Mouse (Mus musculus) fibroblast of lung, adult 2 months (primary cell): ENCODE measurements around the gene Nup107.
"Not testable (repeated sequence)": the region's sequence is repeated elsewhere in the genome, so short reads cannot be mapped to it uniquely, and the experiment has no call there.

ENCODE experiments used
- DNase-seq: peaks from one replicate; pipeline ENCODE4 v3.0.0-alpha.2; 2011; ENCODE audit warnings: low read depth

Nup107 gene

GRCm38 (mm10) chr10:117763588-117764190, 28.8 kb downstream of the Nup107 start:
- no peak for DNase-seq

DNA sequence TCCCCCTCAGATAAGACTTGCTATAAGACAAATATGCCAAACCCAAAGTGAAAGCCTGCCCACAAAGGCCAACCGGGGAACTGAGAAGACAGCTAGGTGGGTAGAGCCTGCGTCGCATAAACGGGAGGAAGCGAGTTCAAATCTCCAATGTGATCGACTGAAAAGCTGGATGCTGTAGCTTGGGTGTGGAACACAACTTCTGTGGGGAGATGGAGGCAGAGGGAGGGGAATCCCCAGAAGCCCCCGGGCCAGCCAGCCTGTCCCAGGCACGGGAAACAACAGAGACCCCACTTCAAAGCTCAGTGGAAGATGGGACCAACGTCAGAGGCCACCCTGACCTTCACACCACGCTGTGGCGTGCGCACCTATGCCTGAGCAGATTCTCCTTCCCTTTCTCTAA, 29.5 kb downstream of the Nup107 start:
- DNase-seq: no peak

GRCm38 (mm10) chr10:117762281-117762830, 30.1 kb downstream of the Nup107 start:
- no peak for DNase-seq

DNA sequence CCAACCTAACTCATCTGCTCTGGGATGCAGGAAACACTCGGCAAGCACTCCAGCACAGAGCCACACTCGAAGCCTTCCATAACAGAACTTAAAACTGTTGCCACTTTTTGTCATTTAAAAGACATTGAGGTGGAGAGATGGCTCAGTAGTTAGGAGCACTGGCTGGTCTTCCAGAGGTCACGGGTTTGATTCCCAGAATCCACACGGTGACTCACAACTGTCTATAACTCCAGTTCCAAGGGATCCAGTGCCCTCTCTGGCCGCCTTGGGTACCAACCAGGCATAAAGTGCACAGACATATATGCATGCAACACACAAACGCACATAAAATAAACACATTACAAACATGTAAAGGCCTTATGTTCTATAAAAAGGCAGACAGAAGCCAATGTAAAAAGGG, 31.0 kb downstream of the Nup107 start:
- DNase-seq: no peak

GRCm38 (mm10) chr10:117760831-117761335, 31.6 kb downstream of the Nup107 start:
- no peak for DNase-seq

DNA sequence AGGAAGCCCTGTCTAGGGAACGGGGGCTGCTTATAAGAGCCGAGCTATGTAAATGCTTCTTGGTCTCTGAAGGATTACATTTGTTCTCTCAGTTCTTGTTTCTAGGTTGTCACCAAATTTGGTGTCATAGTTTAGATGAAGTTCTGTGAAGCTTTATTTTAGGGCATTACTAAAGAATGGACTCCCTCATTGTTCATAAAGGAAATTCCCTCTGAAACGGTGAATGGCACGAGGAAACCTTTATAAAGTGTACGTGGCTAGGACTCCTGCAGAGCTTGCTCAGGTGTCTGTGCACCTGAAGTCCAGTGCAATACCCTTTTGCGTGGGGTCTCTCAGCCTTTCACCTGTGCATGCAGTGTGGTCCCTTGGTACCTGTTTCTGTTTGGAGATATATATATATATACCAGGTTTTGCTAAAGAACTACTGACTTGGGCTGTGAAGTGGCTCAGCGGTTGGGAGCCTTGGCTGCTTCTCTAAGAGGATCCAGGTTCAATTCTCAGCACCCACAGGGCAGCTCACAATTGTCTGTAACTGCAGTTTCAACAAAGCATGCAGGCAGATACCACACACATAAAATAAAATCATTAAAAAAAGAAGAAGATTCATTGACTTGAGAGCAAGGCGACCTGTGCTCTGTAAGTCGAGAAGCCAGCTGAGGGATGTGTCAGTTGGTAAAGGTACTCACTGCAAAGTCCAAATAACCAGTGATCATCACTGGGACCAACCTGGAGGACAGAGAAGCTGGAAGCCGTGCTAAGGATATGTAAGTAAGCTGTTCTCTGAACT, 32.5 kb downstream of the Nup107 start:
- no peak for DNase-seq

- no peak for DNase-seq
Observed at GRCm38 (mm10) chr10:117758749-117759727, 33.5 kb downstream of the Nup107 start.

DNA sequence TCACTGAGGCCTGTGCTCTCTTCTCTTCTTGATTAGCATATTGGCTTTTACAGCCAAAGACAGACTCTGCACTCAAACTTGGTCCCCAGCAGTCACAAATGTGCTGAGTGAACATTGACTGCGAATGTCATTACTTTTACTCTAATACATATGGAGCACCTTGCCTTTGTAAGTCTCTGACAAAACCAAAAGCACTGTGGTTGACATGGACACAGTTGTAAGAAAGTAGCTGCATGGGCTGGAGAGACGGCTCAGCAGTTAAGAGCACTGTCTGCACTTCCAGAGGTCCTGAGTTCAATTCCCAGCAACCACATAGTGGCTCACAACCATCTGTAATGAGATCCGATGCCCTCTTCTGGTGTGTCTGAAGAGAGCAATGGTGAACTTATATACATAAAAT, 34.2 kb downstream of the Nup107 start:
- not testable (repeated sequence) for DNase-seq

DNA sequence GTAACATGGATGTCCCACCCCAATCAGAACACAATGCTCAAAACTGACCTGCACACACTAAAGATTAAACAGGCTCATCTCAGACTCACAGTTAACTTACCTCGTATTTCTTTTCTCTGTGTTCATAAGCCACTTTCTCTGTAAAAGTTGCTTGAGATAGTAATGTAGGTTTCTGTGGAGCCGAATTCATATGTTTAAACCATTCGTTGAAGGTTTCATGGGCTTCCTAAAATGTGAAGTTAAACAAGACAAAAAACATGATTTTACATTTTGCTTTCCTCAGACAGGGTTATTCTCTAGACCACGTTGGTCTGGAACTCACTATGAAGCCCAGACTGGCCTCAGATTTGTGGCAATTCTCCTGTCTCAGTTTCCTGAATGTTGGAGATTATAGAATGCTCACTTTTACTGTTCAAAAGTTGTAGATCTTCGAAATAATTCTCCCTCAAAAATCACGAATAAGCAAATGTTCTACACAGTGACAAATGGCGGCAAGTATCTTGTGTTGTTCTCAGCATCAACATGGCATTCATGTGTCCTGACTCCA, 34.6 kb downstream of the Nup107 start:
- no peak for DNase-seq

DNA sequence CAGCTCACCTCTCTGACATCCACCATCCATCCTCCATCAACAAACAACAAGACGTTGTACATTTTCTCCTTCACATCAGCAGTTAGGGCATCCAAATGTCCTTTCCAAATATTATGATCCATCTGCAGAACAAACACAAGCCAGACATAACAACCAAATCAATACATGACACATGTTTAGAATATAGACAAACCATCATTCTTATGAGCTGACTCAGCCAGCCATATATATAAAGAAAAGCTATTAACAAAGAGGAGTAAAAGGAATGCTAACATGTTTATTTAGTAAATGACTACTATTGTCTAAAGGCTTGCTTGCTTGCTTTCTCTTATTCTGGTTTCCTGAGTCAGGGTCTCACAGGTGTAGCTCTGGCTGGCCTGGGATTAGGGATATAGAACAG, 35.2 kb downstream of the Nup107 start:
- no peak for DNase-seq

DNA sequence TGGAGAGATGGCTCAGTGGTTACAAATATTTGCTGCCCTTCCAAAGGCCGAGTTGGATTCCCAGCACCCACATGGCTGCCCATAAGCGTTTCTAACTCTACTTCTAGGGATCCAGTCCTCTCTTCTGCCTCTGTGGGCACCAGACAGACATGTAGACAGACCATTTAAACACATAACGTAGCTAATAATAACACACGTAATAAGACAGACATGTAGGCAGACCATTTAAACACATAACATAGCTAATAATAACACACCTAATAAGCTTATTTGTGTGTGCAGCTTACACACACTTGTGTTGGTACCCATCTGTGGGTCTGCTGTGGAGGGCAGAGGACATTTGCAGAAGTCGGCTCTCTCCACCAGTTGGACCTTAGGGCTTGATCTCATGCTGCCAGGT, 35.7 kb downstream of the Nup107 start:
- DNase-seq: no peak

GRCm38 (mm10) chr10:117755799-117756467, 36.6 kb downstream of the Nup107 start:
- DNase-seq: no peak

GRCm38 (mm10) chr10:117755086-117755798, 37.3 kb downstream of the Nup107 start:
- no peak for DNase-seq

DNA sequence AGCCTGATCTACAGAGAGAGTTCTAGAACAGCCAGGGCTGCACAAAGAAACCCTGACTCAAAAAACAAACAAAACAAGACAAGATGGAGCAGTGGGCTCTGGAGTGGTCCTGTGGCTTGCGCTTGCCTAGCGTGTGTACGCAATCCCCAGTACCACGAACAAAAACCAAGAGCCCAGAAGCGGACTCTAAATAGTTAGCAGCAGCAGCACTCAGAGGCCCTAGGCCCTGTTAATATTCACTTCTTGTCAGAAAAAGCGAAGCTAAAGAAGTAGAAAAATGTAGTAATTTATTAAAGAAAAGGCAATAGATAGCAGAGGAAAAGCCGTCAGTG, 37.9 kb downstream of the Nup107 start:
- DNase-seq: no peak

DNA sequence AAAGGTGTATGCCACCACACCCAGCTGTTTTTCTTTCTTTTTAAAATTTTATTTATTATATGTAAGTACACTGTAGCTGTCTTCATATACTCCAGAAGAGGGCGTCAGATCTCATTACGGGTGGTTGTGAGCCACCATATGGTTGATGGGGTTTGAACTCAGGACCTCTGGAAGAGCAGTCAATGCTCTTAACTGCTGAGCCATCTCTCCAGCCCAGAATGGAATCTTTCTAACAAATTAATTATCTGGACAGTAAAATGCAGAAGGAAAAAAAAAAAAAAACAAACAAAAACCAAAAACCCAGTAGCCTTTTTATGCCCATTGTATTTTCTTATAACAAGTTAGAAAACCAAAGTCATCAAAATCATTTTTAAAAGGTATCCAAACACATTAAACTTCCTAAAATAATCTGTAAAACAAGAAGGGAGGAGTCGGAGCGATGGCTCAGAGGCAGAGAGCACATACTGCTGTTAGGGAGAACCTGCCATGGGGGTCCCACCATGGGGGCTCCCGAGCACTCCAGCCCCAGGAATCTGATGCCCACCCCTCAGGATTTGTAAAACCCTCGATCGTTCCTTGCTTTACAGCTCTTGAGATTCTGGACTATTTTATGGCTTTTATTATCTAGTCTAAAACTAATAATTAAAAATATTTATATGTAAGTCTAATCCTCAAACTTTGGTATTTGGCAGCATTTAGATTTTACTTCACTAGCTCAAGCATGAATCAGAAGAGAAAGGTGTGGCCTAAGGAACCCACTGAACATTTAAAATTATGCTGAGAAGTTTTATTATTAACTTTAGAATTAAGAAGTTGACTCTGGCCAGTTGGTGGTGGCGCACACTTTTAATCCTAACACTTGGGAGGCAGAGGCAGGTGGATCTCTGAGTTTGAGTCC, 38.5 kb downstream of the Nup107 start:
- no peak for DNase-seq

- no peak for DNase-seq
Observed at GRCm38 (mm10) chr10:117752851-117753647, 39.5 kb downstream of the Nup107 start.

DNA sequence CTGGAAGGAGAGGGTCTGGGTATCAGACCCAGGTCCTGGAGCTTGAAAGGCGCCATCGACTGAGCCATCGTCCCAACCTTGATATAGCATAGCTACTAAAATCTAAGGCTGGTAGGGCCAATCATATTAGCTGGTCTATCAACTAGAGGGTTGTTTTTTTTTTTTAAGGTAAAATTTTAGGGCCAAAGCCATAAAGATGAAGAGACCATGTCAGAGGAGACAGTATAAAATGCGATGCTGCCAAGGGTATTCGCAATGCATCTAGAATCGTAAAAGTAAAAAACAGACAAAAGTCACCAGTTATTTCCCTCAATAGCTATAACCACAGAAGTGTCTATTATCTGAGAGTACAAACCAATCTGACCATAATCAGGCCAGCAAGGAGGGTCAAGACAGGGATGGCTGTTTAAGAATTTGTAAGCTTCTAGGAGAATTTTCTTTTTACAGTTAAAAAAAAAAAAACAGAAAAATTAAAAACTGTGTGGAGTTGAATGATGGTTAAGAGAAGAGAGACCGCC, 40.1 kb downstream of the Nup107 start:
- no peak for DNase-seq

- DNase-seq: no peak
Observed at GRCm38 (mm10) chr10:117751744-117752143, 40.8 kb downstream of the Nup107 start.

- no peak for DNase-seq
Observed at GRCm38 (mm10) chr10:117751282-117751610, 41.3 kb downstream of the Nup107 start.
